Mouse (Mus musculus) hindbrain, embryonic 11.5 days (tissue): ENCODE results near the gene Pros1. TPM values are rescaled to one million over a fixed set of nuclear protein-coding genes. Genes with fewer than 3 reads are reported as not detected.
A peak's percentile ranks its signal among the peaks of the same experiment; 100 is the strongest.

Source experiments
- ATAC-seq: fragments of 200-750 bp; cut with Nextera tagmentation; 2 replicates; pipeline ENCODE4 v1.8.0; 2017; ENCODE audit warnings: mild to moderate bottlenecking, moderate TSS enrichment, moderate library complexity; ENCODE audit not compliant: low FRiP score
- DNase-seq: peaks from one replicate; pipeline ENCODE4 v3.0.0-alpha.2; 2015; ENCODE audit warnings: low spot score
- H3K27ac ChIP-seq: fragments of 300-500 bp; sonication (generic); 2 replicates; pipeline ENCODE4 v1.5.1; 2014; ENCODE audit warnings: mild to moderate bottlenecking, low read depth, low read length
- H3K27me3 ChIP-seq: fragments of 300-500 bp; sonication (generic); 2 replicates; pipeline ENCODE4 v1.6.1; 2014; ENCODE audit warnings: mild to moderate bottlenecking, low read length, moderate library complexity, mixed read lengths; ENCODE audit not compliant: control insufficient read depth, insufficient read depth
- H3K36me3 ChIP-seq: fragments of 300-500 bp; sonication (generic); 2 replicates; pipeline ENCODE4 v1.6.1; 2014; ENCODE audit warnings: mild to moderate bottlenecking, low read length, moderate library complexity, mixed read lengths; ENCODE audit not compliant: control insufficient read depth, insufficient read depth
- H3K4me1 ChIP-seq: fragments of 300-500 bp; sonication (generic); replicated peaks from 2 replicates; pipeline ENCODE4 v1.6.1; 2014; ENCODE audit warnings: low read length, mixed read lengths; ENCODE audit not compliant: control insufficient read depth, insufficient read depth
- H3K4me2 ChIP-seq: fragments of 300-500 bp; sonication (generic); replicated peaks from 2 replicates; pipeline ENCODE4 v1.6.1; 2014; ENCODE audit warnings: mild to moderate bottlenecking, low read depth, low read length
- H3K4me3 ChIP-seq: fragments of 300-500 bp; sonication (generic); 2 replicates; pipeline ENCODE4 v1.5.1; 2014; ENCODE audit warnings: low read depth, low read length
- H3K9ac ChIP-seq: fragments of 300-500 bp; sonication (generic); 2 replicates; pipeline ENCODE4 v1.6.1; 2014; ENCODE audit warnings: low read depth, low read length
- H3K9me3 ChIP-seq: fragments of 300-500 bp; sonication (generic); 2 replicates; pipeline ENCODE4 v1.6.1; 2016; ENCODE audit warnings: low read length; ENCODE audit not compliant: control insufficient read depth
- WGBS: fragments of 180-500 bp; shearing (Covaris S2); extraction: QIAGEN DNeasy Blood & Tissue Kit; methylation state at CpG from one replicate; pipeline ENCODE4 v1.1.7; 2014; 5-methylcytosine and 5-hydroxymethylcytosine counted together
- polyA plus RNA-seq: library from polyadenylated mRNA; unstranded; fragments of >200 nt; fragmentation: Nextera tagmentation; extraction: Ambion mirVana; gene quantifications from 2 replicates; pipeline ENCODE4 v1.2.1, GENCODE M21; 2014

Pros1 gene
- polyA plus RNA-seq = 21.7 and 21.8 TPM in 2 replicates

DNA sequence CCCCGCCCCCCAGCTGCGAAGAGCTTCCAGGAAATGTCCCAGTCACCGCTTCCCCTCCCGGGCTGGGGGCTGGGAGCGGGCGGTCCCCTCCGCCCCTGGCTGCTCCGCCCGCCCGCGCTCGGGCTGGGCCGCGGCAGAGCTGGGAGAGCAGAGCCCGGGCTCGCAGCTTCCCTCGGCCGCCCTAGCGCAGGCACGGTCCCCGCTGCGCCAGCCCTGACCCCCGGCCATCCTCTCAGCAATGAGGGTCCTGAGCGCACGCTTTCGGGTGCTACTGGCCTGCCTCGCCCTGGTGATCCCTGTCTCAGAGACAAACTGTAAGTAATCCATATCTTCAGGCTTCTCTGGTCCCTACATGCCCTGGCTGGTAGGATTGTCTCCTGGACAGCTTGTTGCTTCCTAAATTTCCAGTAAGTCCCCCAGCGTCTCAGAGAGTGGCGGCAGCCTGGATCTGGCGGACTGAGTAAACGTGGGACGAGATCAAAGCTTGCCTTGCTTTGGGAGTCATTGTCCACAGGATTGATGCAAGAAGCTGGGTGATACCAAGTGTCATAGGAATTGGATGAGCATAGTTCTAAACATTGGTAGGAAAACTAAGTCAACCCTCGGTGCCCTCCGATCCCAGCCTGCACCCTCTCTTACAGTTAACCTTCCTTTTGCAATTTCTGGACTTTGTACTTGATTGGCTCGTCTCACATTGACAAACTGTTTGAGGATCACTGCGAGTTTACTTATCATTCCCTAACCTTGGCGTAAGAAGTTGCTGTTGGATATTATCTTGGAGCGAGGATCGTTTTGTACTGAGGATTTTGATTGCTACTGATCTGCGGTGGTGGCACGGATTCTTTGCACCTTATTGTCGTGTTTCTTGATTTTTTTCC lies at the start of gene Pros1:
Gene Pros1 (plus strand): TSS at position 117 of the 878 bp plus-strand sequence.
- Histone ChIP-seq H3K4me3 (peak within 1 kb of the TSS; percentile 56), H3K4me1 (no peaks in the 10 kb centered on the region), H3K36me3 (no peaks in the 10 kb centered on the region), H3K9me3 (no peaks in the 10 kb centered on the region), H3K27ac (peak within 1 kb of the TSS; percentile 27; the same call in 1 of the 2 replicates), H3K27me3 (no peaks in the 10 kb centered on the region), H3K9ac (peak within 1 kb of the TSS; percentile 82), H3K4me2 (peak within 1 kb of the TSS; percentile 83)
- 6% methylated on average over 35 of the region's 42 CpGs for WGBS
- ATAC-seq (peak; percentile 92), DNase-seq (peak; percentile 69)

DNA sequence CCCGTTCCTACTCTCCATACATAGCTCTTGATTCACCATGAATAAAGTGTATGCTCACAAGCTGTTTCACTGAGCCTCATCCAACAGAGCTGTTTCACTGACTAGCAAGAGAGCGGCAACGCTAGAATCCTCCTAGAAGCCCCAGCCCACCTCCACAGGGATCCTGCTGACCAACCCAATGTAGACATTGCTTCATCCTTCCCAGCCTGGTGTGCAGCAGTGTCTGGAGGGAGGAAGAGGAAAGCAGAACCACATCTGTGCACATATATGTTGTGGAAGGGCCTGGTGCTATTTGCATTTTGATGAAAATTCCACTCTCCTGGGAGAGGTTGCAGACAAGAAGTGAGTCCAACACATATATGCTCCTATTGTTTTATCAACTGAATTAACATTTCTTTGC lies 49.5 kb upstream of the Pros1 start:
- ATAC-seq (no peak), DNase-seq (no peak)
- no peak overlapping the region for H3K4me3 ChIP-seq
- no peaks in the 10 kb centered on the region for H3K4me1 ChIP-seq
- no peaks in the 10 kb centered on the region for H3K9me3 ChIP-seq
- 96% methylated on average over 3 of the region's 3 CpGs for WGBS
- H3K27me3 ChIP-seq = no peaks in the 10 kb centered on the region
- H3K9ac ChIP-seq = no peak overlapping the region
- no peak overlapping the region for H3K27ac ChIP-seq
- no peaks in the 10 kb centered on the region for H3K36me3 ChIP-seq
- no peak overlapping the region for H3K4me2 ChIP-seq

DNA sequence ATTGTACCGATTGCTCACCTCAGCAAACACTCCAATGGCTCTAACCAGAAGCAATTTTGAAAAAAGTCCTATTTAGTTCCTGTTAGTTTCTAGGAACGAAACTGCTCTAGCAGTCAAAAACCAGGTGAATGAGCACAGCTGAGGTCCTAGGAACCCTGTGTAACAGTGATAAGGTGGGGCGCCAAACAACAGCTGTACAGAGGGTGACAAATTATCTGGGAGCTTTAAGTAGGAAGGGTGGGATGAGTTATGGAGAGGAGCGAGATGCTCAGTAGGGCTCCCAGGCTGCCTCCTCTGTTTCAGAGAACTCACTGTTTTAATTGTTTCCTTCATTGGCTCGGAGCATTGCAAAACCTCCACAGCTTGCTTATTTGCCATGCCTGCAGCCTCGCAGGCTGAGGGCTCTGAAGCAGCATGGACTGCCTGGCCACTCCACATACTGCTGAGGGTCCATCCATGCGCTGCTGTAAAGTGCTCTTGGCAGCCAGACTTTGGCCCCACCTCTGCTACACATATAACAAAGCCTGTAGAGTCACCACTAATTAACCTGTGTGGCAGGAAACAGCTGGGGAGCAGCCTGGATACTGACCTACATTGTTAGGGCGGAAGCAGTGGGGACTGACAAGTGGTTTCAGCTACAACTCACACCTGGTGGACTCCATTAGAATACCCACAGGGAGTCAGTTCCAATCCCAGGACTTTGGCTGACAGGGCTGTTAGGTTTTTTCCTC lies 46.7 kb upstream of the Pros1 start:
- WGBS = 65% methylated on average over 8 of the region's 8 CpGs
- H3K4me2 ChIP-seq = no peak overlapping the region

GRCm38 (mm10) chr16:62810855-62811254 lies 43.3 kb upstream of the Pros1 start:
- no peaks in the 10 kb centered on the region for H3K36me3 ChIP-seq
- H3K4me2 ChIP-seq = no peak overlapping the region
- H3K27ac ChIP-seq = no peak overlapping the region
- no peak overlapping the region for H3K4me3 ChIP-seq
- H3K4me1 ChIP-seq = no peaks in the 10 kb centered on the region
- WGBS = 94% methylated on average over 4 of the region's 4 CpGs
- ATAC-seq (no peak), DNase-seq (no peak)
- H3K9ac ChIP-seq = no peak overlapping the region
- H3K9me3 ChIP-seq = no peaks in the 10 kb centered on the region
- H3K27me3 ChIP-seq = no peaks in the 10 kb centered on the region

More for the DNA sequence above, 46.7 kb upstream of the Pros1 start:
- no peak overlapping the region for H3K4me3 ChIP-seq
- H3K27me3 ChIP-seq = no peaks in the 10 kb centered on the region
- no peaks in the 10 kb centered on the region for H3K36me3 ChIP-seq
- H3K9ac ChIP-seq = no peak overlapping the region
- H3K27ac ChIP-seq = no peak overlapping the region
- H3K4me1 ChIP-seq = no peaks in the 10 kb centered on the region
- DNase-seq (no peak), ATAC-seq (peak; percentile 33; the same call in 1 of the 2 replicates)
- no peaks in the 10 kb centered on the region for H3K9me3 ChIP-seq

DNA sequence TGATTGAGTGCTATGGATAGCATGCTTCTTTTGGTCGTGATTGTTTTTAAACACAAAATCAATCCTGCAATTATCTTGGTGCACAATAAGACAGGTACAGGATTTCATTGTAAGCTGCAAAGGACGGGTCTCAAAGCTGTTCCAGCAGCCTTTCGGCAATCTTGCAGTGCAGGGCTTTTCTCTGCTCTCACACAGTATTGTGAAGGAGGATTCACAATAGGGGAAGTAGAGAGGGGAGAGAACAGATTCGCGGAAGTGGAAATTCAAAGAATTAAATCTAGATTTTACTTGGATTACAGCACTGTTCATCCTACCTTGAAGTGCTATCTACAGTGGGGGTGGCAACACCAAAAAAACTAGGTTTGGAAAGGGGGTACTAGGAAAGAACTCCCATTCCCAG lies 40.3 kb upstream of the Pros1 start:
- no peaks in the 10 kb centered on the region for H3K9me3 ChIP-seq
- ATAC-seq (no peak), DNase-seq (no peak)
- no peak overlapping the region for H3K27ac ChIP-seq
- H3K27me3 ChIP-seq = no peaks in the 10 kb centered on the region
- no peak overlapping the region for H3K4me2 ChIP-seq
- no peak overlapping the region for H3K9ac ChIP-seq
- no peaks in the 10 kb centered on the region for H3K36me3 ChIP-seq
- no peaks in the 10 kb centered on the region for H3K4me1 ChIP-seq
- WGBS = 83% methylated on average over 5 of the region's 5 CpGs
- H3K4me3 ChIP-seq = no peak overlapping the region

DNA sequence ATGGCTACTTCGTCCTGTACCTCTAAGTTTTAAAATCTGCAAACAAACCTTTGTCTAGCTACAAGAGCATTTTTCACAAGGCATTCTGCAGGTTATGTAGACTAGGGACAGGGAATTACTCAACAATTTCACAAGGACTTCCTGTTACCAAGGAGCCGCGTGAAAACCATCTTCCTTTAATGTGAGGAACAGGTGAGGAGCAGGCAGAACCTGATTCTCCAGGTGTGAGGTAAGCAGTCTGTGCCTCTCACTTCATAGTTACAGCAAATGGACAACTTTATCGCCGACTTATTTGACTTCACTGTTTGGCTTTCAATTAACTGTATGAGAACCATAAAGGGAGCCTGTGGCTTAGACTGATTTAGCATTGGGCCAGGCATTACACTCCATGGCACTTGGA lies 39.6 kb upstream of the Pros1 start, which contains the start of gene Stx19:
Gene Stx19 (plus strand): TSS at position 186 of the 400 bp plus-strand sequence.
- Histone ChIP-seq H3K4me1 (no peaks in the 10 kb centered on the region), H3K27ac (no peak within 1 kb of the TSS), H3K36me3 (no peaks in the 10 kb centered on the region), H3K9me3 (no peaks in the 10 kb centered on the region), H3K27me3 (no peaks in the 10 kb centered on the region), H3K4me3 (no peak within 1 kb of the TSS), H3K9ac (no peak within 1 kb of the TSS), H3K4me2 (no peak within 1 kb of the TSS)
- WGBS = 87% methylated on average over 5 of the region's 5 CpGs
- ATAC-seq (no peak), DNase-seq (no peak)

GRCm38 (mm10) chr16:62822472-62822871 lies 31.6 kb upstream of the Pros1 start:
- H3K9ac ChIP-seq = no peak overlapping the region
- H3K4me1 ChIP-seq = no peaks in the 10 kb centered on the region
- no peak overlapping the region for H3K4me3 ChIP-seq
- ATAC-seq (no peak), DNase-seq (no peak)
- no peaks in the 10 kb centered on the region for H3K36me3 ChIP-seq
- H3K9me3 ChIP-seq = no peaks in the 10 kb centered on the region
- no peaks in the 10 kb centered on the region for H3K27me3 ChIP-seq
- H3K27ac ChIP-seq = no peak overlapping the region
- no peak overlapping the region for H3K4me2 ChIP-seq
- 95% methylated on average over 6 of the region's 6 CpGs for WGBS

- Histone ChIP-seq H3K27ac (no peak overlapping the region), H3K4me2 (no peak overlapping the region), H3K9me3 (no peaks in the 10 kb centered on the region), H3K36me3 (no peaks in the 10 kb centered on the region), H3K27me3 (no peaks in the 10 kb centered on the region), H3K4me1 (no peaks in the 10 kb centered on the region), H3K4me3 (no peak overlapping the region), H3K9ac (no peak overlapping the region)
- DNase-seq (peak; percentile 67), ATAC-seq (no peak; the same call in 1 of the 2 replicates)
- WGBS = 78% methylated on average over 12 of the region's 12 CpGs
Observed at GRCm38 (mm10) chr16:62826156-62827001, 27.7 kb upstream of the Pros1 start.
